Mouse (Mus musculus) hindbrain, embryonic 15.5 days (tissue): ENCODE measurements around the gene Cst9. TPM values are rescaled to one million over a fixed set of nuclear protein-coding genes. Genes with fewer than 3 reads are reported as not detected.

Source experiments
- ATAC-seq: fragments of 200-750 bp; cut with Nextera tagmentation; 2 replicates; pipeline ENCODE4 v1.8.0; 2017; ENCODE audit warnings: low read depth, moderate number of reproducible peaks, moderate TSS enrichment; ENCODE audit not compliant: low FRiP score
- H3K27ac ChIP-seq: fragments of 300-500 bp; sonication (generic); replicated peaks from 2 replicates; pipeline ENCODE4 v1.5.1; 2015; ENCODE audit warnings: mild to moderate bottlenecking, inconsistent platforms
- H3K27me3 ChIP-seq: fragments of 300-500 bp; sonication (generic); 2 replicates; pipeline ENCODE4 v1.6.1; 2015; ENCODE audit warnings: control low read depth, inconsistent platforms
- H3K36me3 ChIP-seq: fragments of 300-500 bp; sonication (generic); 2 replicates; pipeline ENCODE4 v1.6.1; 2015; ENCODE audit warnings: control low read depth, inconsistent platforms
- H3K4me1 ChIP-seq: fragments of 300-500 bp; sonication (generic); replicated peaks from 2 replicates; pipeline ENCODE4 v1.6.1; 2015; ENCODE audit warnings: control low read depth, inconsistent platforms
- H3K4me2 ChIP-seq: fragments of 300-500 bp; sonication (generic); 2 replicates; pipeline ENCODE4 v1.6.1; 2015; ENCODE audit warnings: moderate library complexity, mild to moderate bottlenecking, inconsistent platforms
- H3K4me3 ChIP-seq: fragments of 300-500 bp; sonication (generic); 2 replicates; pipeline ENCODE4 v1.5.1; 2015; ENCODE audit warnings: mild to moderate bottlenecking, inconsistent platforms
- H3K9ac ChIP-seq: fragments of 300-500 bp; sonication (generic); 2 replicates; pipeline ENCODE4 v1.6.1; 2015; ENCODE audit warnings: inconsistent platforms
- H3K9me3 ChIP-seq: fragments of 300-500 bp; sonication (generic); 2 replicates; pipeline ENCODE4 v1.6.1; 2016; ENCODE audit warnings: control low read depth, inconsistent platforms
- WGBS: fragments of 180-500 bp; shearing (Covaris S2); methylation state at CpG from one replicate; pipeline ENCODE4 v1.1.7; 2015; 5-methylcytosine and 5-hydroxymethylcytosine counted together
- polyA plus RNA-seq: library from polyadenylated mRNA; unstranded; fragments of >200 nt; fragmentation: Nextera tagmentation; extraction: Ambion mirVana; gene quantifications from 2 replicates; pipeline ENCODE4 v1.2.1, GENCODE M21; 2015

The Cst9 gene
- polyA plus RNA-seq, 1 experiment from 2014 or later: not detected

DNA sequence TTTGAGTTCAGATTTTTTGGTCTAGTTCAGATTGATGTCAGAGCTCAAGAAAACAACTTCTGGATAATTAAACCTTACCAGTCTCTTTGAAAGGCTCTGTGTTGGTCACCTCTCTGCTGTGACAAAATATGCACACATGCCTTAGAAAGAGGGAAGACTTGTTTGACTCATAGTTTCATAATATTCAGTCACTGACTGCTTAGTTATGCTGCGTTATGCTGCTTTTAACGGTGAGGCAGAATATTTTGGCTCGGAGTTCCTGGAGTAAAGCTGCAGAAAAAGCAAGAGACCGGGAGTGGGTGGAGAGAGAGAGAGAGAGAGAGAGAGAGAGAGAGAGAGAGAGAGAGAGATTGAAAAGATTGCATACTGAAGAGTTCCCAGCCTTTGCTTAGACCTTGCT lies 26.0 kb downstream of the Cst9 start:
- H3K4me1 ChIP-seq: no peaks in the 10 kb centered on the region
- no peak overlapping the region for H3K9ac ChIP-seq
- no peaks in the 10 kb centered on the region for H3K9me3 ChIP-seq
- WGBS: 84% methylated on average over 4 of the region's 4 CpGs
- H3K4me2 ChIP-seq: no peak overlapping the region
- no peak for ATAC-seq
- H3K27me3 ChIP-seq: no peaks in the 10 kb centered on the region
- no peak overlapping the region for H3K27ac ChIP-seq
- no peak overlapping the region for H3K4me3 ChIP-seq
- no peaks in the 10 kb centered on the region for H3K36me3 ChIP-seq

DNA sequence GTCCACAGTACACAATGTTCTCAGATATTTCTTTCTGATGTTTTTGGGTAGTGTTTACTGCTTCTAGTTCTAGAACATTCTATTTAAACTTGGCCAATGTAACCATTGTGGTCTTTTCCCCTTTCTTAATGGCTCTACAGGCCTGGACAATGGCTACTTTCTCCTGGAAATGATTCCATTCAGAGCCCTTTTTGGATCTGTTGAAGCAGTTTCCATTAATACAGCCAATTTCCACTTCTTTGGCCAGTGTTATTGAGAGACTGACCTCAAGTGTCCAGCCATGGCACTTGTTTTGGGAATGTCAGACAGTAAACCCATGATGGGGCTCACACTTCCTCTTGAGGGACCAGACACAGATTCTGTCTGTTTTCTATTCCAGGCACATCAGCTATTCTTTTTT lies 26.7 kb downstream of the Cst9 start:
- H3K9ac ChIP-seq: no peak overlapping the region
- H3K27me3 ChIP-seq: no peaks in the 10 kb centered on the region
- no peak overlapping the region for H3K4me2 ChIP-seq
- no peaks in the 10 kb centered on the region for H3K4me1 ChIP-seq
- no peaks in the 10 kb centered on the region for H3K9me3 ChIP-seq
- ATAC-seq: no peak
- H3K36me3 ChIP-seq: no peaks in the 10 kb centered on the region
- H3K27ac ChIP-seq: no peak overlapping the region
- H3K4me3 ChIP-seq: no peak overlapping the region

DNA sequence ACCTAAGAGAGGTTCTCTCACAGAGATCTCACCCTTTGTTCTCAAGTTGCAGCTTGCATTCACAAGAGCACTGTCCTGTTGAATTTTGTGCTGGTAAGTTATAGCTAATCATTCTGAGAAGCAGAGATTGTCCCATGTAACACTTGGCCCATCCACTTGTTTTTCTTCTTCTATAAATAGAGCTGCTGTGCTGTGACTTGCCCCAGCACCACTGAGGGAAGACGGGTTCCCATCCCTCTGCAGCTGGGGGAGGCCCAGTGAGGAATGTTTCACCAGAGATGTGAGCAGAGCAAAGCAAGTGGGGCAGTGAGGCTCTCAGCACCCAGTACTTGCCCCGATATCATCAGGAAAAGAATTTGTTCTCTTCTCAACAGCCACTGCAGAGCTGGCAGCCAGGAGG lies 30.0 kb downstream of the Cst9 start, which contains the start of gene 9230104L09Rik:
TSS of gene 9230104L09Rik (minus strand) at position 73 of the 400 bp plus-strand sequence.
- Histone ChIP-seq H3K9ac (no peak within 1 kb of the TSS), H3K4me1 (no peaks in the 10 kb centered on the region), H3K27me3 (no peaks in the 10 kb centered on the region), H3K36me3 (no peaks in the 10 kb centered on the region; the same call in 1 of the 2 replicates), H3K4me2 (no peak within 1 kb of the TSS), H3K27ac (no peak within 1 kb of the TSS), H3K9me3 (no peaks in the 10 kb centered on the region), H3K4me3 (no peak within 1 kb of the TSS)
- 83% methylated on average over 2 of the region's 2 CpGs for WGBS
- ATAC-seq: no peak

DNA sequence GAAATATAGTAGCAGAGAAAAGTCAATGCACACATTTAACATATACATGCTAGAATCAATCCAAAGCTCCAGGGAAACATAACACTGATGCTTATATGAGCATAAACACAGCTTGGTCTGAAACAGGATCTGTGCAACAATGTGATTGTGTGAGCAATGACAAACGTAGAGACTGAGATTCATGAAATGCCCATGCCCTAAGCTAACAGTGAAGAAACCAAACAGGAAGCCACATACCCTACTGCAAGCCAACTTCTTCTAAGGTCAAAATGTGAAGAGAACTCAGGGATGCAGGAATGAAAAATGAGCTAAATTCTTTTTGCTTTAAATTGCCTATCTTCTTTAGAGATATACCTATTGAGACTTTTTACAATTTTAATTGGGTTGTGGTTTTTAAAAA lies 34.0 kb downstream of the Cst9 start:
- H3K9ac ChIP-seq: no peak overlapping the region
- H3K4me2 ChIP-seq: no peak overlapping the region
- no peak overlapping the region for H3K4me3 ChIP-seq
- H3K9me3 ChIP-seq: no peaks in the 10 kb centered on the region
- peaks cover 16% of the 10 kb centered on the region for H3K36me3 ChIP-seq
- WGBS: 82% methylated on average over 1 of the region's 1 CpGs
- ATAC-seq: no peak
- H3K27ac ChIP-seq: no peak overlapping the region
- H3K4me1 ChIP-seq: peaks cover 18% of the 10 kb centered on the region
- no peaks in the 10 kb centered on the region for H3K27me3 ChIP-seq

DNA sequence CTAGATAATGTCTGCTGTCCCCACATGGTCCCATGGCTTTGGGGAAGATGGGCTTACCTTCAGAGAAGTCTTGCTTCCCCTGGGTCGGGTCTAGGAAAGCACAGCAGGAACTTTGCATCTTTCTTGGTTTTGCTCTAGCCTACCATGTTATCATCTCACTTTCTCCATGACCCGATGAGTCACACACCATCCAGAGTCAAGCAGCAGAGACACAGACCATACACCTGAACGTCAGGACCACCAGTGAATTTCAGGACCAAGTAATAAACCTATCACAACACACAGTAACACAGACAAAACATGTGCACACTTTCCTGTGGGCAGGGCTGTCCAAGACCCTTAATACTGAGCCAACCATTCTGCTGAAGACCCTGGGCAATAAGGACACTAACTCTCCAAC lies 35.6 kb downstream of the Cst9 start:
- Histone ChIP-seq H3K4me1 (peaks cover 26% of the 10 kb centered on the region), H3K27ac (no peak overlapping the region), H3K4me2 (no peak overlapping the region), H3K9me3 (no peaks in the 10 kb centered on the region), H3K4me3 (no peak overlapping the region), H3K27me3 (no peaks in the 10 kb centered on the region), H3K36me3 (peaks cover 16% of the 10 kb centered on the region), H3K9ac (no peak overlapping the region)
- ATAC-seq: no peak
- WGBS: 86% methylated on average over 3 of the region's 3 CpGs

DNA sequence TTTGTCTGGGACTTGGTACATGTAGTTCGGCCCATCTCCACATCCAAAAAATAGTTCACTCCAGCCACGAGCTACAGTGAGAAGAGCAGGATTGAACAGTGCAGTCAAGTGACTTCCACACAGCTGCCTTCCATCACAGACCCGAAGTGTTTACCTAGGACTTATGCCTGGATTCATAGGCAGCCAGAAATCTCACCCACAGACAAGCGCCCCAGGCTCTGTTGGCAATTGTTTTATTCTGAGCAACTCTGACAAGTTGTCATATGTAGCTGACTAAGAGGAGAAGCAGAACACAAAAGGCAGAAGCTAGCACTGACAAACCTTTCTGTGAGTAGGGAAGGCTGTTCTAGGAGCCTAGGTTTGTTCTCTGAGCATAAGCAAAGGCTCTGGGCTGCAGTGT lies 37.9 kb downstream of the Cst9 start:
- peak overlapping the region; percentile 92 for H3K4me2 ChIP-seq
- no peak overlapping the region for H3K27ac ChIP-seq
- no peaks in the 10 kb centered on the region for H3K9me3 ChIP-seq
- no peak overlapping the region for H3K9ac ChIP-seq
- peak overlapping the region; percentile 81 for H3K4me3 ChIP-seq
- peaks cover 16% of the 10 kb centered on the region for H3K36me3 ChIP-seq
- no peak for ATAC-seq
- 80% methylated on average over 4 of the region's 4 CpGs for WGBS
- peaks cover 30% of the 10 kb centered on the region for H3K4me1 ChIP-seq
- no peaks in the 10 kb centered on the region for H3K27me3 ChIP-seq

DNA sequence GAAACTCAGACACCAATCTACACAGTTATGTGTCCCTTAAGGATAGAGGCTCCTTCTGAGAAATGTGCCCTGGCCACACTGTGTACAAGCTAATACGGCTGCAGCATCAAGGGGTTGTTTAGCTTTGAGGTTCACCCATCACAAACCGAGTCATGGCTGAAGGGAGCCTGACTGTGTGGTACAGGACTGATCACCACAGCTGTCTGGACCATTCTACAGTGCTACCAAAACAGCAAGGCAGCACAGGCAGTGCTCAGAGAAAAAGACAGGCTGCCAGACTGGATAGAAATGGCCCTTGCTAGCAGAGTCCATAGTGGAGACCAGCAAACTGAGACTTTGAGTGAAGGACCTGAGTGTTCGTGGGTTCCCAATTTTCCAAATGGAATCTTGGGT lies 39.3 kb downstream of the Cst9 start:
- Histone ChIP-seq H3K9me3 (no peaks in the 10 kb centered on the region), H3K36me3 (peaks cover 16% of the 10 kb centered on the region), H3K4me1 (peaks cover 30% of the 10 kb centered on the region), H3K9ac (peak overlapping the region; percentile 80), H3K4me3 (peak overlapping the region; percentile 81), H3K27ac (peak overlapping the region; percentile 87), H3K27me3 (no peaks in the 10 kb centered on the region), H3K4me2 (peak overlapping the region; percentile 92)
- no peak for ATAC-seq
- WGBS: 49% methylated on average over 3 of the region's 3 CpGs

DNA sequence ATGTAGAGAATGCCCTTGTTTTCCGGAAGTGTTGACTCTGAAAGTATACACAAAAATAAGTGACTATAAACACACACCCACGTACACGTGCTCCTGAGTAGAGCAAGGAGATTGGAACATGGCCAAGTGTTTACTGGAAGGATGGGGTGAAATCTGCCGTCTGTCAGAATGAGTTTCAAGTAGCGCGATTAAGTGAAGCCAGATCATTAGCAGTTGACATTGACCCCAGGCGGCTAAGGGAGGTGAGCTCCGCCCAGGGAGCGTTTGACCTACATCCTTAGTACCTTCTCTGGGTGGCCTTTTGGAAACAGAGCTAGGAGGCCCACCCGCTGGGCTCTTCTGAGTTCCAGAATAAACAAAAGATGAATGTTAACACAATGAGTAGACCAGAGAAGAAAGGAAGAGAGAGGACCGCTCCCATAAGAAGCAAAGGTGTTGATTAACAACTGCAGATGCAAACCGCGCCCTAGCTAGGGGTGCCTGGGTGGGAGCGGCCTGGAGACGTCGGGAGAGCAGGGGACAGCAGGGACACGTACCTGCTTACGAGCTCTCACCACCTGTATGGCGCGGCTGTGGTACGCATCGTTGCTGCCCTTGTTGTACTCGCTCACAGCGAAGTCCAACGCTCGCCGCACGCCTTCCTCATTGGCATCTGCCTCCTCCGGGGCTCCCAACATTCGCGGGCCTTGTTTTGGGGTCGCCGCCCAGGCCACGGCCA lies 39.8 kb downstream of the Cst9 start:
- peak overlapping the region; percentile 80 for H3K9ac ChIP-seq
- peak overlapping the region; percentile 87 for H3K27ac ChIP-seq
- no peaks in the 10 kb centered on the region for H3K9me3 ChIP-seq
- peaks cover 16% of the 10 kb centered on the region for H3K36me3 ChIP-seq
- ATAC-seq: peak; percentile 77
- H3K4me3 ChIP-seq: peak overlapping the region; percentile 81
- no peaks in the 10 kb centered on the region for H3K27me3 ChIP-seq
- peaks cover 30% of the 10 kb centered on the region for H3K4me1 ChIP-seq
- H3K4me2 ChIP-seq: peak overlapping the region; percentile 92
- under 1% methylated on average over 34 of the region's 34 CpGs for WGBS

DNA sequence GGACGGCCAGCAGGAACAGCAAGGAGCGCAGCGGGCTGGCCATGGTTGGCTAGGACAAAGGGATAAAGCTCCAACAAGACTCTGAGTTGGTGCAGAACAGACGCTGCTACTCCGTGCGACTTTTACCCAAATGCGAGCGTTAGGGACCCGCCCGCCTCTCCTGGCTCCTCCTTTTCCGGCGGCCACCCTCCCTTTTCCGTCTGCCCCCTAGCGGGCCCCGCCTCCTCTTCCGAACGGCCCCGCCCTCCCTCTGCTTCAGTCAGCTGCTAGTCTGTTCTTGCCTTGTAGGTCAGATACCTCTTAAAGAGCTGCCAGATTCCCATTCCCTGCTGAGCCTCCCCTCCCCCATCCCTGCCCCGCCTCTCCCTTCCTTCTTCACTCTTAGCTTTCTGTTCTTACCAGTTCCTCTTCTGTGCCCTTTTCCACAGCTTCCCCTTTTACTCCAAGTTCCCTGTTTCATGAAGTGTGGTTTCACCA lies 40.4 kb downstream of the Cst9 start, which contains the start of gene Cst3:
TSS of gene Cst3 (minus strand) at position 358 of the 477 bp plus-strand sequence.
- no peaks in the 10 kb centered on the region for H3K9me3 ChIP-seq
- peak within 1 kb of the TSS; percentile 92 for H3K4me2 ChIP-seq
- peaks cover 30% of the 10 kb centered on the region for H3K4me1 ChIP-seq
- H3K27me3 ChIP-seq: no peaks in the 10 kb centered on the region
- H3K4me3 ChIP-seq: peak within 1 kb of the TSS; percentile 81
- peak; percentile 96 for ATAC-seq
- WGBS: 1% methylated on average over 18 of the region's 19 CpGs
- peak within 1 kb of the TSS; percentile 80 for H3K9ac ChIP-seq
- H3K36me3 ChIP-seq: peaks cover 15% of the 10 kb centered on the region
- H3K27ac ChIP-seq: peak within 1 kb of the TSS; percentile 87

DNA sequence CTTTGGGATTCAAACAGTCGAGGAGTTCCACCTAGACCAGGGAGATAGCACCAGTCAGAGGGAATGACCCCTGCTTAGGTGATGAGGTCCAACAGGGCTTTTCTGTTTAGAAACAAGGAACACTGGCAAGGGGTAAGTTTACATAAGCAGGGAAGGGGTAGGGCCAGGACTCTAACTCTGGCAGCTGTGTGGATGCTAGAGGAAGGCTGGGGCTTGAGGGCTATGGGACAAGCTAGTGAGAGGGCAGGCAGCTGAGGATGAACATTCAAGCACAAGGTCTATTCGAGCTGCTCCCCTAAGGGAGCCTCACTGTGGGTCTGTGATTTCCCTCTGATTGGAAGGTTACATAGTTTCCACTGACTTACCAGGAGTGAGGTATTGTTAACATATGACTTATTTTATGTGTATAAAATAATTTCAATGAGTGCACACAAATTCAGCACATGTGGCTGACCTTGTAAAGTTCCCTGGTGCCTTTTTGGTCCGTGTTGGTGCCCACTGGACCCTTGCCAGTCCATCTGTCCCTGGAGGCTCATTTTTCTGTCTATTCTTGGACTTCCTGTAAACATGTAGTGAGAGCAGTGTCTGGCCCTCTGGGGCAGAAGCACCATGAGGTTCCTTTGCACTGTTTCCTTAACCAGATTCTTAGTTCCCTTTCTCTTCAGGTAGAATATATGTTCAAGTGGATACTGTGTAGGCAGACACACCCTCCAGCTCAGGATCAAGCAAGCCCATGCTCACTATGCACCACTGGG lies 42.2 kb downstream of the Cst9 start:
- WGBS: 54% methylated on average over 3 of the region's 3 CpGs
- 0 out of 2 replicates have a peak, but pooled peaks cover under 1% of the 10 kb centered on the region for H3K36me3 ChIP-seq
- H3K4me3 ChIP-seq: no peak overlapping the region
- H3K27me3 ChIP-seq: no peaks in the 10 kb centered on the region
- H3K4me1 ChIP-seq: peaks cover 29% of the 10 kb centered on the region
- no peak for ATAC-seq
- H3K4me2 ChIP-seq: no peak overlapping the region
- H3K9me3 ChIP-seq: no peaks in the 10 kb centered on the region
- H3K27ac ChIP-seq: no peak overlapping the region
- no peak overlapping the region for H3K9ac ChIP-seq

DNA sequence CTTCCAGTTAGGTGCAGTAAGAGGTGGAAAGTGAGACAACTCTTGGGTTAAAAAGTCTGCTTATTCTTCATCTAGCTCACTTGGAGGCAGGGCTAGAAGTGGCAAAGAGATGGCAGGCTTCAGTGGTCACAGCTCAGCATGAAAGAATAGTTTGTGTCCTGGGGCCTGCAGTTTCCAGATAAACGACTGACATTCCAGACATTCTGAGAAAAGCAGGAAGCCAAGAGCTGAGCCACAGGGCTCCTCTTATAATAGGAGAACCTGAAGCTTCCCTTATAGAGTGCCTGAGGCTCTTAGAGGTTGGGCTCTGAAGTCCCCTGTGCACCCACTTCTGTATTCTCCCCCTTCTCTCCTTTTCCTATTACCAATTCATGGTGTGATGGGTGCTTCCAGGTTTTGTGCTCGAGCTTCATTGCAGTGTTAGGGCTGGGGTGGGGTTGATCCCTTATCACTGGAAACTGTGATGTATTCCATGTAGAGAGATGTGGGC lies 43.7 kb downstream of the Cst9 start:
- Histone ChIP-seq H3K4me1 (peaks cover 14% of the 10 kb centered on the region), H3K27me3 (no peaks in the 10 kb centered on the region), H3K9me3 (no peaks in the 10 kb centered on the region), H3K27ac (no peak overlapping the region), H3K4me2 (no peak overlapping the region), H3K9ac (no peak overlapping the region), H3K36me3 (no peaks in the 10 kb centered on the region), H3K4me3 (no peak overlapping the region)
- 21% methylated on average over 2 of the region's 2 CpGs for WGBS
- no peak for ATAC-seq

DNA sequence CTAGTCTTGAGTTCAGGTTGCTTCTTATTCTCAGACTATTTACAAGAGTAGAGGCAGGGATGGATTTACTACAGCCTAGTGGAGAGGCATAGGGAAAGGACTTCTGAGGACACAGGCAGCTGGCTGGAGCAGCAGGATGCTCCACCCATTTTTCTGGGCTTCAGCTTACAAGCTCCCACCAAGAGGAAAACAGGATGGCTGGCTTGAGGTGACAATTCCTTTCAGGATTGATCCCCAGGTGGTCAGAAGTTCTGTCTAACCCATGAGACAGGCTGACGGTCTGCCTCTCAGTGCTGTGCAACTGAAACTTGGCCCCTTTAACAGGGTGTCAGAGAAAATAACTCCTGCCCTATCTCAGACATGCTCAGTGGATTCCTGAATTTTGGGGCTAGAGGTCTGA lies 44.3 kb downstream of the Cst9 start:
- no peak overlapping the region for H3K27ac ChIP-seq
- ATAC-seq: no peak
- no peaks in the 10 kb centered on the region for H3K36me3 ChIP-seq
- H3K4me3 ChIP-seq: no peak overlapping the region
- H3K4me1 ChIP-seq: peaks cover 9% of the 10 kb centered on the region
- no peaks in the 10 kb centered on the region for H3K27me3 ChIP-seq
- H3K4me2 ChIP-seq: no peak overlapping the region
- H3K9ac ChIP-seq: no peak overlapping the region
- 77% methylated on average over 1 of the region's 1 CpGs for WGBS
- no peaks in the 10 kb centered on the region for H3K9me3 ChIP-seq
